Comparison of ENCODE assay signal across 9 mouse cellular contexts in the genomic region with DNA sequence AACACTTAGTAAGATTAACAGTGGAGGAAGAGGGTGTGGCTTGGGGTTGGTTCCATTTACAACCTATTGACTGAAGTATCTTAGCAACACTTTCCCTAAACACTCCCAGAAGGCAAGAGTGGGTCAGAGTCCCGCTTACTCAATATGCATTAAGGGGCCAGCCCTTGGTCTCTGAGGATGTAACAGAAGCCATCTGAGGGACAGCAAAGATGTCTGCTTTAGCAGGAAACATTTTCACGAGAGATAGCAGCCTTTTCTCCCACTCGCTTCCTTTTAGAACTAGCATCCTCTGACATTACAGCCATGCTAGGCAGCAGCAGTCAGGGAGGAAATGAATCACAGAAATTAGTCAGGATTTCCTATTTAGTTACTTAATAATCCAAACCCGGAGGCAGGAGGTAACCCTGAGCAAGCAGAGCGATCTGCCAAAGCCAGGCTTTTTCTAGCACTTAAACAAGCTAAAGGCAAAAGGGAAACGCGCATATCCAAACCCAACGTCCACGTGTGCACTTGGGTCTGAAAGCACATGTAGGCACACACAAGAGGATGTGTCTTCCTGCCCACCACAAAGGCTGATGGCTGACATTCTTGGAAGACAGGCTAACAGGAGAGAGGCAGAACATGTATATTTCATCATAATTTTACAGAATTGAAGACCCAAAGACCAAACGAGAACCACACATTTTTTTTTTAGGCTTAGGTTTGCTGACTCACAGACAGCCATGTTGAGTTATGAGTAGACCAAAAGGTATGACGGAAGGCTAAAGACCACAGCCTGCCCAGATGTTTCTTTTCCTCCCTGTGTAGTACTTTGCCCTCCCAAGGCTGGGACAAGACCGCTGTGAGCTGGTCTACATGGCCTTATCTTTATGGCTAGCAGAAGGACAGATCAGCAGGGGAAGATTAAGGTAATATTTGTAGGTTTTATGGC. TPM values are rescaled to one million over a fixed set of nuclear protein-coding genes. Genes with fewer than 3 reads are reported as not detected.
DNase-seq lines count a peak whose midpoint lies in the region; ATAC-seq and TF ChIP-seq lines count a peak whose summit lies in the region.
"Had no signal": no experiment of that assay in that cellular context is flagged by ENCODE, and none has a peak within 500 bp of the region (broad histone marks: within the 10 kb centered on the region; RNA-seq: fewer than 3 reads in every experiment).

No protein-coding gene starts in this region.

- no peaks in the 10 kb centered on the region; the same call in 1 of the 2 replicates for H3K9me3 ChIP-seq in kidney, postnatal 0 days (replicated peaks; ENCODE audit: low read length)

- H3K9ac ChIP-seq in kidney, postnatal 0 days (ENCODE audit: low read depth, low read length), result peak overlapping the region; percentile 14; the same call in 1 of the 2 replicates

- H3K27ac ChIP-seq in spleen, adult 2 months (ENCODE audit: insufficient read depth, low read length), result 0 out of 2 replicates have a peak overlapping the region, but pooled peaks have one; percentile 0
- H3K27ac ChIP-seq in kidney, postnatal 0 days, result peak overlapping the region; percentile 67

- H3K36me3 ChIP-seq in spleen, adult 2 months (ENCODE audit: control insufficient read depth, insufficient read depth, low read length), result no peaks in the 10 kb centered on the region
- no peaks in the 10 kb centered on the region for H3K36me3 ChIP-seq in kidney, postnatal 0 days (ENCODE audit: insufficient read depth, low read length)

- 21% methylated on average over 12 of the region's 12 CpGs for WGBS in spleen, adult 2 months
- 21% methylated on average over 12 of the region's 12 CpGs for WGBS in kidney, postnatal 0 days

- peak overlapping the region; percentile 19; the same call in 1 of the 2 replicates for H3K4me2 ChIP-seq in kidney, postnatal 0 days (ENCODE audit: low read length)

- ATAC-seq in kidney, postnatal 0 days (replicated peaks; ENCODE audit: low FRiP score, low read depth), result peak; percentile 71; the same call in 1 of the 2 replicates
- ATAC-seq in megakaryocyte, adult 5-6 weeks (ENCODE audit: poor library complexity, severe bottlenecking), result peak; percentile 75
- no peak; the same call in 1 of the 2 replicates for ATAC-seq in frontal cortex, adult (ENCODE audit: low TSS enrichment)

- no peak for TF ChIP-seq POLR2A in spleen, adult 2 months (IDR thresholded peaks at IDR 0.05; ENCODE audit: low read depth, low read length)

- TF ChIP-seq CTCF in spleen, adult 2 months (IDR thresholded peaks at IDR 0.05; ENCODE audit: extremely low read depth, insufficient read depth, insufficient read length, insufficient replicate concordance), result no peak
- no peak for TF ChIP-seq CTCF in kidney, postnatal 0 days (IDR thresholded peaks at IDR 0.05; ENCODE audit: low read depth)

- H3K4me1 ChIP-seq in spleen, adult 2 months (ENCODE audit: control insufficient read depth, insufficient read depth, insufficient read length), result peaks cover 2% of the 10 kb centered on the region; the same call in 1 of the 2 replicates
- peaks cover 5% of the 10 kb centered on the region; the same call in 1 of the 2 replicates for H3K4me1 ChIP-seq in kidney, postnatal 0 days (replicated peaks; ENCODE audit: insufficient read depth, low read length)

- no peaks in the 10 kb centered on the region for H3K27me3 ChIP-seq in spleen, adult 2 months (ENCODE audit: control insufficient read depth, insufficient read depth, low read length)
- H3K27me3 ChIP-seq in kidney, postnatal 0 days (ENCODE audit: insufficient read depth, low read length), result no peaks in the 10 kb centered on the region

- no peak overlapping the region for H3K4me3 ChIP-seq in spleen, adult 2 months (ENCODE audit: extremely low read depth, insufficient read depth, insufficient read length)
- H3K4me3 ChIP-seq in kidney, postnatal 0 days (replicated peaks; ENCODE audit: low read depth, low read length), result no peak overlapping the region

- DNase-seq in spleen, adult 2 months (ENCODE audit: low read depth in 1 of 2, low spot score in 2 of 2), result no peak
- no peak for DNase-seq in spleen, postnatal 36 days (ENCODE audit: low spot score in 2 of 2)
- peak; percentile 55 for DNase-seq in adrenal gland, postnatal 14 days
- DNase-seq in heart, adult 18-20 months, result peak; percentile 69 to 72
- peak; percentile 85 for DNase-seq in kidney, postnatal 0 days (ENCODE audit: low spot score)
- DNase-seq in spleen, adult 18-20 months, result no peak

RNA-seq across cellular contexts. Expression of a gene that starts 37.7 kb away (rescaled TPM):
- not detected in 2 replicates for polyA plus RNA-seq in spleen, adult 2 months (2012; rRNA removed)
- total RNA-seq in adrenal gland, postnatal 14 days (2021), result not detected in 2 replicates
- not detected for total RNA-seq in heart, adult 18-20 months (2021)
- polyA plus RNA-seq in kidney, postnatal 0 days (2015; fragmentation: Nextera tagmentation; extraction: Ambion mirVana), result 0.43 TPM in 1 of 2 replicates, not detected in the other
- not detected in 2 replicates for total RNA-seq in megakaryocyte, adult 5-6 weeks (2015)
- not detected in 2 replicates for total RNA-seq in megakaryocyte, adult 5-6 weeks (2017)
- polyA plus RNA-seq: gonadal fat pad, adult 2 months had no signal

RNA-seq across cellular contexts. Expression of a gene that starts 38.4 kb away (rescaled TPM):
- 5.3 and 6.6 TPM in 2 replicates for polyA plus RNA-seq in spleen, adult 2 months (2012; rRNA removed)
- 33.6 and 36.5 TPM in 2 replicates for total RNA-seq in adrenal gland, postnatal 14 days (2021)
- total RNA-seq in heart, adult 18-20 months (2021), result 10 to 100 TPM; 21.3 to 22.6 TPM
- 36.5 and 40.2 TPM in 2 replicates for polyA plus RNA-seq in kidney, postnatal 0 days (2015; fragmentation: Nextera tagmentation; extraction: Ambion mirVana)
- total RNA-seq in megakaryocyte, adult 5-6 weeks (2015), result 16.7 and 17.0 TPM in 2 replicates
- total RNA-seq in megakaryocyte, adult 5-6 weeks (2017), result 26.3 and 28.6 TPM in 2 replicates

Comparison
In these comparisons a context has a peak if more than half of its experiments do, and no peak if none do; other contexts are left out.
1. DNase-seq: peak in adrenal gland, postnatal 14 days (single experiment), heart, adult 18-20 months (2 of 2) and kidney, postnatal 0 days (single experiment); none in spleen, adult 2 months (0 of 2), spleen, postnatal 36 days (0 of 2) and spleen, adult 18-20 months (0 of 2).